Mouse (Mus musculus) lung, postnatal 25 days (tissue): ENCODE data around the gene Tulp3.
A peak's percentile ranks its signal among the peaks of the same experiment; 100 is the strongest.
"Not testable (repeated sequence)": the region's sequence is repeated elsewhere in the genome, so short reads cannot be mapped to it uniquely, and the experiment has no call there.

ENCODE experiments used
- DNase-seq: peaks from one replicate; pipeline ENCODE4 v3.0.0; 2022; ENCODE audit warnings: low spot score

Gene Tulp3

GRCm38 (mm10) chr6:128358999-128359398 is 3.3 kb upstream of the Tulp3 start:
- peak; percentile 62 for DNase-seq

- no peak for DNase-seq
Observed at GRCm38 (mm10) chr6:128355201-128355681, 410 bp downstream of the Tulp3 start.

- no peak for DNase-seq
Observed at GRCm38 (mm10) chr6:128354140-128354539, 1.5 kb downstream of the Tulp3 start.

GRCm38 (mm10) chr6:128349711-128350110 is 5.9 kb downstream of the Tulp3 start:
- DNase-seq: no peak

- no peak for DNase-seq
Observed at GRCm38 (mm10) chr6:128346782-128347181, 8.9 kb downstream of the Tulp3 start.

GRCm38 (mm10) chr6:128345623-128346022 is 10.0 kb downstream of the Tulp3 start:
- DNase-seq: no peak

- DNase-seq: no peak
Observed at GRCm38 (mm10) chr6:128341956-128342723, 13.5 kb downstream of the Tulp3 start.

GRCm38 (mm10) chr6:128338876-128339275 is 16.8 kb downstream of the Tulp3 start:
- no peak for DNase-seq

- no peak for DNase-seq
Observed at GRCm38 (mm10) chr6:128337467-128337866, 18.2 kb downstream of the Tulp3 start.

- DNase-seq: peak; percentile 79
Observed at GRCm38 (mm10) chr6:128334397-128335124, 21.1 kb downstream of the Tulp3 start.

GRCm38 (mm10) chr6:128318317-128318716 is 37.3 kb downstream of the Tulp3 start:
- peak; percentile 59 for DNase-seq

- no peak for DNase-seq
Observed at GRCm38 (mm10) chr6:128315597-128315996, 40.1 kb downstream of the Tulp3 start.

GRCm38 (mm10) chr6:128314796-128315195 is 40.9 kb downstream of the Tulp3 start:
- no peak for DNase-seq

GRCm38 (mm10) chr6:128308311-128308710 is 47.3 kb downstream of the Tulp3 start:
- DNase-seq: peak; percentile 65

- no peak for DNase-seq
Observed at GRCm38 (mm10) chr6:128304801-128305200, 50.9 kb downstream of the Tulp3 start.

GRCm38 (mm10) chr6:128302640-128303039 is 53.0 kb downstream of the Tulp3 start:
- DNase-seq: not testable (repeated sequence)

- DNase-seq: no peak
Observed at GRCm38 (mm10) chr6:128301891-128302290, 53.8 kb downstream of the Tulp3 start.

- DNase-seq: no peak
Observed at GRCm38 (mm10) chr6:128301458-128301857, 54.2 kb downstream of the Tulp3 start.

- DNase-seq: peak; percentile 89
Observed at GRCm38 (mm10) chr6:128300134-128301001, 55.3 kb downstream of the Tulp3 start, which contains the start of gene Tead4. Gene Tead4, minus strand, starts transcription at chr6:128300823.

GRCm38 (mm10) chr6:128299292-128300133 is 56.1 kb downstream of the Tulp3 start:
- no peak for DNase-seq

GRCm38 (mm10) chr6:128298246-128298645 is 57.4 kb downstream of the Tulp3 start:
- DNase-seq: no peak
